Mouse (Mus musculus) testis, postnatal 14 days (tissue): ENCODE data around the gene Rxfp2.

Experiments
- DNase-seq: peaks from one replicate; pipeline ENCODE4 v3.0.0; 2021; ENCODE audit warnings: low spot score

Gene Rxfp2

GRCm38 (mm10) chr5:150018656-150019055 lies at the start of gene Rxfp2:
Rxfp2 (plus strand) TSS chr5:150018675.
- DNase-seq = no peak

GRCm38 (mm10) chr5:149970261-149970660 lies 48.2 kb upstream of the Rxfp2 start:
- no peak for DNase-seq

- no peak for DNase-seq
These were observed 41.4 kb upstream of the Rxfp2 start for GRCm38 (mm10) chr5:149977027-149977426.

DNA sequence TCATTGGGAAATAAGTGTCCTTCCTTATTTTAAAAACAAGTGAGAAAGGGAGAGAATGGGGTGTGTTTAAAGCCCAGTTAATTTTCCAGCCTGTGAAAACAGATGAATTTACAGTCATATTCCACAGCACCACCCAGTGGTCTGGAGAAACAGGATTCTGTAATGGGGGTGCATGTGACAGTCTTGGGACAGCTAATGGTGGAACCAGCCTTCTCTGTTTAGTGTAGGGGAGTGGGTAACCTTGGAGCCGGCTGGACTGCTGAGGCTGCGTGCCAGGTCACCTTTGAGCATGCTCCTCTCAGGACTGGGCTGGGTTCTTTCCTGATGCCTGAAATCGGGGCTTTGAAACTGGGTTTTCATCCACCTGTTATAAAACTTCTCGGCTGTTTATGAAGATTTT lies 34.9 kb upstream of the Rxfp2 start:
- no peak for DNase-seq

GRCm38 (mm10) chr5:149994578-149994977 lies 23.9 kb upstream of the Rxfp2 start:
- DNase-seq = no peak

- no peak for DNase-seq
These were observed 21.9 kb upstream of the Rxfp2 start for GRCm38 (mm10) chr5:149996614-149997013.

DNA sequence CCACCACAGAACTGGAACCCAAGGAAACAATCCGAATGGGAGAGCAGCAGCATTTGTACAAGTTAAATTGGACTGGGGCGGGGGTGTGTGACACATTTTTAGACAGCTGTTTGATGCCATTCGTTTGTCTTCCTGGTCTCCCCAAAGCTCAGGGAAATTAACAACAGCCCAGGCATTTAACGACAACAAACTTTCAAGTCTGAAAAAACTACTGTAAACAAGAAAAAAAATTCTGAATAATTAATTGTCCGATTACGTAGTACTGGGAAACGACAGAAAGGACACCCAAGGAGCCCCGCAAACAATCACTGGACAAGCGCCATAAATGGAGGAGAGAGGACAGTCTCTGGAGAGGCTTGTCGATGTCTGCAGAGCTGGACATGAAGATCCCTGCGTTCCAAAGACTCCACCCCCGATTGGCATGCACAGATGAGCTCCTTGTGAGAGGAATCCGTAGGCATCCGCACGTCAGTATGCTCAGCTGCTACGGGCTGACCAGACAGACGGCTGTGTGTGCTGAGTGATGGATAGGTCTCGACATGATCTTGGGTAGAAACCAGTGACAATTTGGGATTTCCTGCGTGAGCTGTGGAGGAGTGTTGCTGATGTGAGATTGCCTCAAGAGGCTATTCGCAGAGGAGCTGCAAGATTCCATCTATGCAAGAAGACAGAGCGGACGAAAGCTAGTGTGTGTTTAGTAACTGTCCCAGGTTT lies 21.0 kb upstream of the Rxfp2 start:
- no peak for DNase-seq

DNA sequence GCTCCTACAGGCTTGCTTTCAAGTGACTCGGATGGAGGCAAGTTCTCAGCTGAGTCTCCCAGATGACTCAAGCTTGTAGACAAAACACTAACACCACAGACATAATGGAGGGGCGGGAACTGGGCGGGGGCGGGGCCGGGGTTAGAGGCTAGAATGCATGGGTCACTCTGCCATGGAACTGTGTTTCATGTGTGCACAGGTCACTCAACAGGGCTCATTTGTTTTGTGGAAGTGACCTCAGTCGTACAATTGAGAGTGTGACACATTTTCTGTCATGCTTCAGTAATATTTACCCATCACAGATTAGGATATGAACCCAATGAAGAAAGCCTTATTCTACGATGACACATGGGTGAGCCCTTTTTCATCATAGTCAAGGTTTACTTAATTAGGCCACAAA lies 20.2 kb upstream of the Rxfp2 start:
- no peak for DNase-seq

DNA sequence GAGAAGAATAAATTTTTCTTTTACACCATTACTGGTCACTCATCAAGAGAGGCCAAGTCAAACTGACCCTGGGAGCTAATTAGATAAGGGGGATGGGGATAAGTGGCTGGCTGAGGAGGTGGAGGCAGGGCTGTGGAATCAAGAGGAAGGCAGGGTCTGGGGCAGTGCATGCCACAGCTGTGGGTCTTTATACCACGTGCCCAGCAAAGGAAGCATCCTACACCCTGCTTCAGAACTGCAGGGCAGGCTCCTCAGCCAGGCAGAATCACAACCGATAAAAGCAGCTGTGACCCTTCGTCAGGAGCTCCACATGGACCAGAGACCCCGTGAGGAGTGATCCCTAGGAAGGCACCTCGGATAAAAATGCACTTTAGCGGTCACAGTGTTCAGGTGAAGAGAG lies 13.1 kb upstream of the Rxfp2 start:
- no peak for DNase-seq

- no peak for DNase-seq
These were observed 1.6 kb upstream of the Rxfp2 start for GRCm38 (mm10) chr5:150016861-150017260.

GRCm38 (mm10) chr5:150017672-150018071 lies 803 bp upstream of the Rxfp2 start:
- no peak for DNase-seq

GRCm38 (mm10) chr5:150020851-150021250 lies 2.4 kb downstream of the Rxfp2 start:
- peak; percentile 60 for DNase-seq

DNA sequence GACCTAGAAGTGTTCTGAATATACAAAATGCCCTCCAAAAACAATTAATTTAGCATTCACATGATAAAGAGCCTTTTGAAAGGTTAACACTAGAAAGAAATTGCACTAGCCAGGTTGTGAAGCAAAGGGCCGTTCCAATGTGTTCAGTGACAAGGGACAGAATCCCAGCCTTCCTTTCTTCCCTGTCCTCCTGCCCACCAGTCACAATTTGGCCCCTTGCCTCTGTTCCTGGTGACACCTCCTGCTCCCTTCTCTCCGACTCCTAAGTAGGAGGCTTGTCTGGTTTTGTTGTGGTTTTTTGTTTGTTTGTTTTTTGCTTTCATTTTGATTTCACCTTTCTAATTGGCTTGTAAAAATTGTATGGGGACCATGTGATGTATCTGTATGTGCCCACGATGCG lies 3.3 kb downstream of the Rxfp2 start:
- DNase-seq = no peak

GRCm38 (mm10) chr5:150022556-150022955 lies 4.1 kb downstream of the Rxfp2 start:
- peak; percentile 10 for DNase-seq

DNA sequence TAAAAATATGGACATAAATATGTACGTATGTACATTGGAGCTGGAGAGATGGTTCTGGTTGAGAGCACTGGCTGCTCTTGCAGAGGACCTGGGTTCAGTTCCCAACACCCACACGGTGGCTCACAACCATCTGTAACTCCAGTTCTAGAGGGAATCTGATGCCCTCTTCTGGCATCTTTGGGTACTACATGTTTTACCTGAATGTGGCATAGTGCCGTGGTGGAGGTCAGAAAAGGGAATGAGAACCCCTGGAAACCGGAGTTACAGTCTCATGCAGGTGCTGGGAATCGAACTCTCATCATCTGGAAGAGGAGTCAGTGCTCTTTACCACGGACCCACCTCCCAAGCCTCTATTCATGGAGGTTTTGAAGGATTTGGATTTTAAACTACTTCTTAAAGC lies 5.0 kb downstream of the Rxfp2 start:
- DNase-seq = peak; percentile 48

DNA sequence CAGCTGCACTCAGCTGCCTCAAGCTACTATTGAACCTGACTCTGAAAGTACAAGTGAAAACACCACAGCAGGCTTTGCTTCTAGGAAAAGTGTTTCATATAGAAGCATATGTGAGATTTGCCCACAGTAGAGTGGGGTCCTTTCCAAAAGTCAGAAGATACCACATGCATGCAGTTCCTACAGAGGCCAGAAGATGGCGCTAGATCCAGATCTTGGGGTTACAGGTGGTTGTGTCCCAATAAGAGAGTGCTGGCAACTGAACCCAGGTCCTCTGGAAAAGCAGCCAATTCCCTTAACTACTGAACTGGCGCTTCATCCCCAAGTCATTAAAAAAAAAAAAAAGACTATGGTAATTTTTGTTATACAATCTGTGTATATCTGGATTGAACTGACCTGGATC lies 5.7 kb downstream of the Rxfp2 start:
- DNase-seq = peak; percentile 56

- no peak for DNase-seq
These were observed 6.4 kb downstream of the Rxfp2 start for GRCm38 (mm10) chr5:150024901-150025300.

DNA sequence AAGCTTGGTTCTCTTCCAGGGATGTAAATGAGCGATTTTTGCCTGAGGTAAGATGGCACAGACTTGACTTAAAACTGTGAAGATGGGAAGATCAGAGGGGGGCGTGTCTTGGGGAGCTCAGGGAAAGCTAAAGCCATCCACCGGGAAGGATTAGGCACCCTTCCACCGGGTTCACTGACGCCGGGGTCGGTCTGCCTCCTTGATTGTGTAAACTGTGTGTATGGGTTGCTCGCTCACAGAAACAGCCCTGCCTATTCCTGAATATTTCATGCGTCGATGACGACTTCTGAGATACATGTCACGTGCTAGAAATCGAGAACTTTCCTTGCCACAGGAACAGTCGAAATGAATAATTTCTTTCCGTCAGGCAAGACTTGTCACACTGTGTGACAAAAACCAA lies 6.9 kb downstream of the Rxfp2 start:
- no peak for DNase-seq

DNA sequence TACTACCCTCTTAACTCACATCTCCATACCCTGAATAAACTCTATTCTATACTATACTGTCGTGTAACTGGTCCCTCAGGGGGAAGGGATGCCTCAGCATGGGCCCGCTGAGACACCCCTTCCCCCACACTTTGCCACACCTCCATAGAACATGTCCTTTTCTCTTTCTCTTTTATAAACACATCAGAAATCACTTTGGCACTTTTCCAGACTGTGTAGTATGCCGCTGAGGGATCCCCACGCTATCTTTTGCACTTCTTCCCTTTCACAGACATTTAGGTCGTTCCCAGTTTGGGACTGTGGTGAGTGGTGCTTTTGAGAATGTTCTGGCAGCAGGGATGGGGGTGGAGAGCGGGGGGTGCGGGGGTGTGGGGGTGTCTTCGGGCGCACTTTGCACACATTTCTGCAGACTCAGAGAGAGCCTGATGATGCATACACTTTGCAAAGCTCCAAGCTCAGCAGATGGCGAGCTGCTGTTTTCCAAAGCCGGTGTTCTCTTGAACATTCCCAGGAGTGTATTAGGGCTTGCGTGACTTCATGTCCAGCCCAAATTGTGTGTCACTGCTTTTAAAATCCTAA lies 8.1 kb downstream of the Rxfp2 start:
- DNase-seq = no peak

GRCm38 (mm10) chr5:150031201-150031600 lies 12.7 kb downstream of the Rxfp2 start:
- DNase-seq = no peak

GRCm38 (mm10) chr5:150031634-150032033 lies 13.2 kb downstream of the Rxfp2 start:
- DNase-seq = no peak

DNA sequence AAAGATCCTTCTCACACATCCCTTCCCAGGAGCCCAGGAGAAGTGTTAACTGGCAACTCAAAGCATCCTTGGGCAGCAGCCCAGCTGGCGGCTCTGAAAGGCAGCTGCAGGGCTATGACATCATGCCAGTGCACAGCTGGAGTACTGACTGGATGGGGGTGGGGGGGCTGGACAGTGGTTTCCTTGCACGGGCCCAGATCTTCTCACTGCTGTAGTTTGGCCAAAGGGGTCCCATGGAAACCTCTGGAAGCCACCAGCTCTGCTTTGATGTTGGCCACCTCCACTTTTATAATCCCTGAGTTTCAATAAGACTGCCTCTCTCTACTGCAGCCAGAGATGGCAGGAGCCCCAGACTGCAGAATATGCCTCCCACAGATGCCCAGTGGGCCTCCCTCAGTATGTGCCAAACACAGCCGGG lies 13.6 kb downstream of the Rxfp2 start:
- no peak for DNase-seq

- DNase-seq = no peak
These were observed 17.8 kb downstream of the Rxfp2 start for GRCm38 (mm10) chr5:150036286-150036685.

- DNase-seq = no peak
These were observed 18.4 kb downstream of the Rxfp2 start for GRCm38 (mm10) chr5:150036918-150037317.
